Mouse (Mus musculus) spleen, embryonic (tissue): ENCODE data around the gene Gng2.

ENCODE experiments used
- CTCF ChIA-PET: fragments of 350-600 bp; sonication (Branson Sonifier 250); formaldehyde crosslinking; loops from one replicate; lab custom pipeline; 2022; lab: Charles Lee

Gng2 gene

DNA sequence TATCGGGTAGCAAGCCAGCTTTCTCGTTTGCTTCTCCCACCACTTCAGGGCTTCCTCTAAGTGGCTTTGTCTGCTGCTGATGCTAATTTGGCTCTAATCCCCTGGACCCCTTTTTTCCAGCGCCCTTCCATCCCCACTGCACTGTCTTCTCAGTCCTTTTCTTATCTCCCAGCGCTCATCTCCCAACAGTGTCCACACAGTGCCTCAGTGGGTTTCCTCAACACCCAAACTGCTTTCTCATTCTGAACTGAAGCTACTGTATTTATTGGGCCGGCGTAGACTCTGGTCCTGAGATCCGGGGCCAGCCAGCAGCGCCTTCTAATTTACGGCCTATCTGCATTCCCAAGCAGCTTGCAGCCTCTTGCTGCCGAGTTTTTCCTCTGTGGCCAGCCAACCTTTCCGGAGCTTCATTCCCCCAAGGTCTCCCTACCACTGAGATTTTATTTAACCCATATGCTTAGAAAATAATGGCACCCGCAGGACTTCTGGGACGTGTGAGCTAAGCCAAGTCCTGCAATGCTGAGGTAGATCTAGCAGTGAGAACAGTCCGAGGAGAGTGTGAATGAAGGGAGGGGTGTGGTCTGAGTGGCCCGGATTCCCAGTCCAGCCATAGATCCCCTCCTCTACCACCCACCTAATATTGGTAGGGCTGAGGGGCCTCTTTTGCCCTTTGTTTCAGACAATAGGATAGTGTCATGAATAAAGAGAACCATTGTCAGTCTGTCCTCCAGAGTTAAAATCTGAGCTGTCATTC, at the start of gene Gng2:
Gene Gng2 (minus strand): TSS at position 357 of the 754 bp plus-strand sequence.
- CTCF ChIA-PET: interaction anchor here (0.7 to 0.9 kb wide), 2 partner anchors 130 to 202 kb away, joined by 3 to 4 read pairs; no protein-coding TSS in a partner anchor

DNA sequence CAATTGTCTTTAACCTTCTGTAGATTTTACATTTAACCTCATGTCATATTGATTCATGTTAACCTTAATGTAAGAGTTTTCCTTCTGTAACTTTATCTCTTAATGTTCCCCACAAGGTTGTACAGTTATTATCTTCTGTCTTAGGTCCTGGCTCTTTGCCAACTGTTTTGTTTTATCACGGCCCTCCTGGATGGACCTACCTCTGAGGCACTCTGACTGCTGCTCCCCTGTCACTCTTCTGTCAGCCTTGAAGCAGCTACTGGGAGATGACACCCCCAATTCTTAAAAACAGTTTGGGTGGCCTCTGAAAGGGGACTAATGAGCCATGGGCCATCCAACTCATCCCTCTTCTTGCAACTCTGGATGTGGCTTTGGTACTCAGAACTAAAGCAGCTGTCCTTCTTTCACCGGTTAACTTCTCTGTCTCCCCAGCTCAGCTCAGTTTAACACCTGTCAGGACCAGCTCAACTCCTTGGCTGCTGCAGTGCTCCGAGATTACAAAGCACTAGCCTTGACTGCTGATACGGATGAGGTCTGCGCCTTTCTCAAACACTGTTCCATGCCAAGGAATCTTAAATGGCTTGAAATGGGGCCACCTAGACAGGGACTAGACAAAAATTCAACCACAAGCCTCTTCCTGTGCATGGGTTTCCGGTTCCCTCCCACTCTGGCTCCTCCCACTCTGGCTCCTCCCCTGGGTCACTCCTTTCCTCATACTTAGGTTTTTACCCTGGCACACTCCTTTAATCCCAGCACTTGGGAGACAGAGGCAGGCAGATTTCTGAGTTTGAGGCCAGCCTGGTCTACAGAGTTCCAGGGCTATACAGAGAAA, 47.7 kb upstream of the Gng2 start:
- CTCF ChIA-PET: interaction anchor here (0.7 kb wide), 1 partner anchor 839 kb away, joined by 27 read pairs; no protein-coding TSS in a partner anchor

DNA sequence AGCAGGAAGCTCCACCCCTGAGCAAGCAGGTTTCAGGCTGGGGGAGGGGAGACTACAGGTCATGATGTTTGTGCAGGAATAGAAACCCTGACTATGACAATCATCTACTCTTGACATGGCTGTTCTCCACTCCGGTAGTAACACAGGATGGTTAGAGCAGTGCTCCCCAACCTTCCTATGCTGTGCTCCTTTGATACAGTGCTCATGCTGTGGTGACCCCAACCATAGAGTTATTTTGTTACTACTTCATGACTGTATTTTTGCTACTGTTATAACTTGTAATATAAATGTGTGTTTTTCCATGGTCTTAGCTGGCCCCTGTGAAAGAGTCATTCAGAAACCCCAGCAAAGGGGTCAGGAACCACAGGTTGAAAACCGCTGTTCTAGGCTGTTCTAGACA, 46.5 kb upstream of the Gng2 start:
- CTCF ChIA-PET: no interaction called here

DNA sequence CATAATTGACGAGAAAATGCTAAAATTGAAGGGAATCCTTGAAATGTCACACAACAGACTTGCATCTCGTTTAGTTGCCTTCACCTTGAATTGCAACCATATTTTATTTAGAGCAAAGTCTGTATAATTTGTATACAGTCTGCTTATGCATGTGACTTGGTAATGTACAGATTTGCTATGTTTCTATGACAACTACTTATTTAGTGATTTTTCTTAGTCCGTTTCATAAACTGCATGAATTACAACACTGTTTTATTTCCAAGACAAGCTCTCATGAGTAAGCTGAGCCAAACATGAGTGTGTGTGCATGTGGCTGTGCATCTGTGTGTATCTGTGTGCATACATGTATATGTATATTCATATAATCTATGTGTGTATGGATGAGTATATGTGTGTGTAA, 42.1 kb upstream of the Gng2 start:
- CTCF ChIA-PET: no interaction called here

DNA sequence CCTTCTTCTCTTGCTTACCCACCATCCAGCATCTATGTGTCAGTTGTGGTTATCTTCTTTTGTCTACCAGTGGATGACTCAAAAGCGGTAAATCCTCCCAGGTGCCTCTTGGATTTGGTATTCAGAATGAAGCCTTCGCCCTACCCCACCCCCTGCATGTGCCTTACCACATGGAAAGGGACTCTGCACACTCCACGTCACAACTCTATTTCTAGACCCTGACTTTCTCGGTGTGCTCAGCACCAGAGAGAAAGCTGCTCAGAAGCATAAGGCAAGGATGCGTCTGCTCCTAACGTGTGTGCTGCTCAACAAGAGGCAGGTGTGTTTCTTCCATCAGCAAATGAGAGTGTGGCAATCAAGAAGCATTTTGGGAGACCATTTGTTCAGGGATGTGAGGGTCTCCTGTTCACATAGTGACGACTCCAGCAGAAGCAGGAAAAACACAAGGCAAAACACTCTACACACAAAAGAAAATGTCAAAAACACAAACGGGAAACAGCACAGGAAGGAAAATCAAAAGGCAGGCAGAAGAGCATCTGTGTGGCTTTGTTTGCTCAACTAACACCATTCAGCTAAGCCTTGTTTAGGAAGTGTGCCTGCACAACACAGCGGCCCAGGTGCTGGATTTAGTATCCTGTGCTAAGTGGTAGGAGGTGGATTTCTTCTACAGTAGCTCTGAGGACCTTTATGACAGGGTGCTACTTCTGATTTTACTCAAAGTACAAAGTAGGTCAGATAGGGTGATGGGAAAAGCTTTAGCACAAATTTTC, 35.3 kb upstream of the Gng2 start:
- CTCF ChIA-PET: no interaction called here

GRCm38 (mm10) chr14:20007446-20007845, 30.0 kb upstream of the Gng2 start:
- CTCF ChIA-PET: no interaction called here

GRCm38 (mm10) chr14:20004777-20005289, 27.4 kb upstream of the Gng2 start:
- CTCF ChIA-PET: interaction anchor here (0.5 kb wide), 1 partner anchor 14 kb away, joined by 3 read pairs; no protein-coding TSS in a partner anchor

DNA sequence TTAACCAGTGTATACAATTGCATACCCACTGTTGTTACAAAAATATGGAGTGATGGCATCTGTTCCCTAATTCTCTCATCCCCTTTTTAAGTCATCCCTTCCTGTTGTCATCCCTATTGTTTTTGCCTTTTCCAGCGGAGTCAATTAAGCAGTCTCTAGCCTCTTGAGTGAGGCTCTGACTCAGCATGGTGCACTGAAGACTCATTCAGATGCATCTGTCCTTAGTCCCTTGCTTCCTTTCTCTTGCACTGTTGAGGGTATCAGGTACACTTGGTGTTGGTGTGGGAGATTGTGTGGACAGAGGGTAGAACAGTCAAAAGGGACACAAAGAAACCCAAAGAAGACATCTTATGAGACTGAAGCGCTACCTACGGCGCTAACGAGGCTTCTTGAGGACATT, 19.4 kb upstream of the Gng2 start:
- CTCF ChIA-PET: interaction anchor here (0.7 kb wide), 1 partner anchor 71 kb away, joined by 11 read pairs; no protein-coding TSS in a partner anchor

DNA sequence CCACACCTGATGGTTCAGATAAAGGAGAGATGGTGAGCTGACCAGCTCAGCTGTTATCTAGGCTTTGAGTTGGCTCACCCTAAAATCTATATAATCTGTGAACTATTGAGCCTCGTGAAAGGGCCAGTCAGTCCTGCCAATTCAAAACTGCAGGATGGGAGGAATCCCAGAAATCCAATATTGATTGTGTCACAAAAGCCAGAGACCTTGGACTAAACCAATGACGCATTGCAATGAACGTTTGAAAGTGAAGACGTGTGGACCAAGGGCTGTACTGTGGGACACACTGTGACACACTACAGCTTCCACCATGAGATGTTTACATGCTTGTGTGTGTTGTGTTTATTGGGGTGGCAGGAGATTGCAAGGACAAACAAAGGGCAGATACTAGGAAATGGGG, 18.5 kb upstream of the Gng2 start:
- CTCF ChIA-PET: no interaction called here

DNA sequence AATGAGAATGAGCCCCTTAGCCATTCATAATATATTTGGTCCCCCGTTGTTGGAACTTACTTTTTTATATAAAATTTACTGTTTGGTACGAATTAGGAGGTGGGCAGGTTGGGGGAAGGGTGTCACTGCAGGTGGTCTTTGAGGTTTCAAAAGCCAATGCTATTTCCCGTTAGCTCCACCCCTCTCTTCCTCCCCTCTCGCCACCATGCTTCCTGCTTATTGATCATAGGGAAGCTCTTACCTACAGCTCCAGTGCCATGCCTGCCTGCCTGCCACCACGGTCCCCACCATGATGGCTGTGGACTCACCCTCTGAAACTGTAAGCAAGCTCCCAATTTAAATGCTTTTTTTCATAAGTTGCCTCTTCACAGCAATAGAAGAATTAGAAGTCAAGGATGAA, 16.6 kb upstream of the Gng2 start:
- CTCF ChIA-PET: no interaction called here

GRCm38 (mm10) chr14:19993570-19993883, 16.1 kb upstream of the Gng2 start:
- CTCF ChIA-PET: no interaction called here

- CTCF ChIA-PET: no interaction called here
Measured at GRCm38 (mm10) chr14:19992873-19993569, 15.6 kb upstream of the Gng2 start.

- CTCF ChIA-PET: no interaction called here
Measured at GRCm38 (mm10) chr14:19991861-19992260, 14.4 kb upstream of the Gng2 start.

- CTCF ChIA-PET: interaction anchor here (0.6 kb wide), 1 partner anchor 15 kb away, joined by 3 read pairs; no protein-coding TSS in a partner anchor
Measured at GRCm38 (mm10) chr14:19990436-19990993, 13.1 kb upstream of the Gng2 start.

DNA sequence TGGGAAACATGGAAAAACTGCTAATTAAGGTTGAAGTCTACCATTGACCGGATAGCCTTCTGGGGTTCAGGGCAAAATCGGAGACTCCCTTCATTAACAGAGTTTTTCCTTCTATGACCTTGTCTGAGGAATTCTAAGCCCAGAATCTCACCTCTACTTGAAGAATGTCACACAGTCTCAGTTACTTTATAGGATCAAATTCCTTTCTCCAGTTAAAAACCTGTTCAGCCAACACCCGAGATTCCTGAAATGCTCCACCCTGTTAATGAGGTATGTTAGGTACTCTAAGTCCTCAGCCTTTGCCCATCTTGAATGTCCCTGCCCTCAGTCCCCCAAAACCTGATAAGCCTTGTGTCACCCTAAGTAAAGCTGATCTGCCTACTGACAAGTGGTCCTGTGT, 11.0 kb upstream of the Gng2 start:
- CTCF ChIA-PET: no interaction called here

GRCm38 (mm10) chr14:19987358-19987834, 10.0 kb upstream of the Gng2 start:
- CTCF ChIA-PET: interaction anchor here (0.6 to 0.7 kb wide), 3 partner anchors 30 to 672 kb away, joined by 3 read pairs; no protein-coding TSS in a partner anchor

DNA sequence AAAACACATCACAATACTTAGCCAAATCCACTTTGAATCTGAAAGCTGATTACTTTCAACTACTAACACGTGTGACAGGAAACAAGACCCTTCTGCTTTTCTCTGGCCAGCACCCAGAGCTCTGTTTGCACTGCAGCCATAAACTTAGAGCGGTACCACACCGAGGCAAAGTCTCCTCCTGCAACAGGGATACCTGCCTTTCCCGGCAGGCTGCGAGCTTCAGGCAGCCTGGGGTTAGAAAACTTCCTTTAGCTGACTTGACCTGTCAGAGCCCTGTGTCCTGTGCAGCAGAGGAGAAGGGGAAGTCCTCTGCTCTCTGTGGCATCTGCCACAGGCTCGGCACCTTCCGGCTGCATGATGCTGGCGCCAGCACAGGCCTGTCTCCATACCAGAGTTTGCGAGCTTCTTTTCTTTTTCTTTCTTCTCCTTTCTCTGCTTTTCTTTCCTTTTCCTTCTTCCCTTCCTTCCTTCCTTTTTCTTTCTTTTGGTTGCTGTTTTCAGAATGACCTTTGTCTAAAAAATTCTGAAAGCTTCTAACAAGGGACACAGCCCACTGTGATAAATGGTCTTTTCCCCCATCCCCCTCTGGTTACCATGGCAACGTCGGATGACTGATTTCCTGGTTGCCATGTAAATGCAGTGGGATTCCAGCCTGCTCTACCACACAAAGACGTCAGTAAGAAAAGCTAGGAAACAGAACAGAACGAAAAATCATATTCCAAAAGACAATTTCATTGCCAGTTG, 9.4 kb upstream of the Gng2 start:
- CTCF ChIA-PET: interaction anchor here (0.7 to 1.1 kb wide), 2 partner anchors 15 to 69 kb away, joined by 3 to 4 read pairs; no protein-coding TSS in a partner anchor

DNA sequence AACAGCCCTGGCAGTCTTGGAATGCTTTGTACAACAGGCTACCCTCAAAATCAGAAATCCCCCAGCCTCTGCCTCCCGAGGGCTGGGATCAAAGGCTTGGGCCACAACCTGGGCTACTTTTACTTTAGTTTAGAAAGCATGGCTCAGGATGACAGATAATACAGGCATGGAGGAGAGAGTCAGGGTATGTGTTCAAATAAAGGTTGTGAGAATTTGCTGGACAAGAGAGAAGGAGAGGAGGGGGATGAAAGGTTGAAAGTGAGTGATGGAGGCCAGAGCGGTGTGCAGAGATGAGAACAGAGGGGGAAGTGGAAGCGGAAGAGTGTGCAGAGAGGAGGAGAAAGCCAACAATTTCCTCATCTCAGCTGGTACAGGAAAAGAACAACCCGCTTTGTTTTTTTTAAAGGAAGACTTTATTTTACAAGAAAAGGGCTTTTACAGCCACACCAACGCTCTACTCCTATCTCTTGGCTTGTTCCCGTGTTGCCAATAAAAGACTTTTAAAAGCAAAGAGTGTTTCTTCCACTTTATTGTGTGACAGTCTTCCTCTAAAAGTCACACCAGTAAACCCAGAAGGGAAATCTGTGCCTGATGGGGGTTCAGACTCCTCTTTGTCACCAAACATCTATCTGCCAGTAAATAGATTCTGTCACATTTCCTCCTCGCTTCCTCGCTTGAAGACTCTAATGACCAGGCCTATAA, 8.6 kb upstream of the Gng2 start:
- CTCF ChIA-PET: interaction anchor here (1.1 kb wide), 1 partner anchor 15 kb away, joined by 4 read pairs; no protein-coding TSS in a partner anchor
